Mouse (Mus musculus): ENCODE results near the gene Vwa3a. TPM values are rescaled to one million over a fixed set of nuclear protein-coding genes. Genes with fewer than 3 reads are reported as not detected.
A peak's percentile ranks its signal among the peaks of the same experiment; 100 is the strongest.

Vwa3a gene
- total RNA-seq, 2 experiments from 2014 or later: 0.41 to 0.80 TPM

GRCm38 (mm10) chr7:120743366-120744351 lies 4.5 kb downstream of the Vwa3a start:
- intact Hi-C loops (cut with DNase I; ENCODE audit: low total_unique reads): no loop called here
- DNase-seq: no peak

- intact Hi-C loops (cut with DNase I; ENCODE audit: low total_unique reads): no loop called here
- no peak for DNase-seq
Observed at GRCm38 (mm10) chr7:120744606-120745005, 5.5 kb downstream of the Vwa3a start.

DNA sequence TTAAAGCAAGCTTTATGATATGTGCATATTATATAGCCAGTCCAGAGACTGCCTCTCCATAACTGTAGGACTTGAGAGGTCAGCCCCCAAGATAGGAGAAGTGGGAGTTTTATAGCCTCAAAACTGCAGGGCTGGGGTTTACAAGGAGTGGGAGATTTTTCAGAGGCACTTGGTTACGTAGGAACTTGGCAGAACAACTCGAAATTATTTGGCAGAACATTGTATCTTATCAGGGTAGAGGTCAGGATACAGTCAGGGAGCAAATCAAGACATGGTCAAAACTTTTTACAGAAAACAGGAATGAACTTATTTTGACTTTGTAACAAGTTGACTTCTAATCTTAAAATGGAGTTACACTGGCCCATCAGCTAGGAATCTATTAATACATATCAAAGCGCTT lies 6.9 kb downstream of the Vwa3a start:
- DNase-seq: no peak
- intact Hi-C loops (cut with DNase I; ENCODE audit: low total_unique reads): no loop called here

DNA sequence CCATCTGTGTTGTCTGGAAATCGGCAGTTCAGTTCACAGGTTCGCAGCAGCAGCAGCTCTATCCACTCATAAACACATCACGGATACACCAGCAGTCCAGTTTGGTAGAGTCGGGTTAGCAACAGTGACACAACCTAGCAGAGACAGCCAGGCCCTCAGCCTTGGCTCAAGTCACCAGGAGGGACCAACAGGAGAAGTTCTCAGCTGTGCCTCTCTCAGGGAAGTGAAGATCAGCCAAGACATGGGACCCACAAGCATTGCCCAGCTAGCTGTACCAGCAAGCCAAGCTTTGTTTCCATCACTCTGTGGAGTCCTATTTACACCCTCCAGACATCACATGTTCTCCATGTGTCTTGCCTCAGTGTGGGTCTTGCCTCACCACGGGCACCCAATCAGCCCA lies 7.7 kb downstream of the Vwa3a start:
- DNase-seq: no peak
- intact Hi-C loops (cut with DNase I; ENCODE audit: low total_unique reads): no loop called here

DNA sequence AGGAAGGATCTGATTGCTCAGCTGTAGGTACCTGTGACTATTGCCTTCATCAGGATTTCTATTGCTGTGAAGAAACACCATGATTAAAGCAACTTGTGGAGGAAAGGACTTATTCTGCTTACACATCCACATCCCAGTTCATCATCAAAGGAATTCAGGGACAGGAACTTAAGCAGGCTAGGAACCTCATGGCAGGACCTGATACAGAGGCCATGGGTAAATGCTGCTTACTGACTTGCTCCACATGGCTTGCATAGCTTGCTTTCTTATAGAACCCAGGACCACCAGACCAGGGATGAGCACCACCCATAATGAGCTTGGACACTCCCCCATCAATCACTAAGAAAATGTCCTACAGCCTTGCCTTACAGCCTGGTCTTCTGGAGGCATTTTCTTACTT lies 9.4 kb downstream of the Vwa3a start:
- intact Hi-C loops (cut with DNase I; ENCODE audit: low total_unique reads): no loop called here
- DNase-seq: no peak

DNA sequence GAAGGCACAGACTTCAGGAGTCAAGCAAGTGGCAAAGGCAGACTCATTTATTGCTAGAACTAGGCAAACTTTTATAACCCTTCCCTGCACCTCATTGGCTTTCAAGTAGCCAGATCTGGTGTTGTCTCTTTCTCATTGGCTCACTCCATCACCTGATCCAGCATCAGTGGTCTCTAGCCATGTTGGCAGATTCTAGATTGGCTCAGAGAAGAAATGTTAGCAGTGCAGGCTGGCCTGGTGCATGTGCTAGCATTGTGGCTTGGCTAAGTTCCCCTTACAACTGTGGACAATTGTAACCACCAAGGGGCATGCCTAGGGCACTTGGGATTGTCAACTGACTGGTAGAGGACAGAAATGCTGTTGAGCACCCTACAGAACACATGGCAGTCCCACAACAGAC lies 12.2 kb downstream of the Vwa3a start:
- intact Hi-C loops (cut with DNase I; ENCODE audit: low total_unique reads): loop anchor here (5.0 kb wide), 2 partner anchors 71 to 79 kb away; partner anchors contain the start of gene Pdzd9
- DNase-seq: no peak

GRCm38 (mm10) chr7:120751906-120752305 lies 12.8 kb downstream of the Vwa3a start:
- no peak for DNase-seq
- intact Hi-C loops (cut with DNase I; ENCODE audit: low total_unique reads): loop anchor here (5.0 kb wide), 2 partner anchors 70 to 80 kb away; partner anchors contain the start of gene Pdzd9

GRCm38 (mm10) chr7:120754671-120755070 lies 15.6 kb downstream of the Vwa3a start:
- intact Hi-C loops (cut with DNase I; ENCODE audit: low total_unique reads): loop anchor here (5.0 kb wide), 2 partner anchors 68 to 82 kb away; partner anchors contain the start of gene Pdzd9
- DNase-seq: peak; percentile 73

DNA sequence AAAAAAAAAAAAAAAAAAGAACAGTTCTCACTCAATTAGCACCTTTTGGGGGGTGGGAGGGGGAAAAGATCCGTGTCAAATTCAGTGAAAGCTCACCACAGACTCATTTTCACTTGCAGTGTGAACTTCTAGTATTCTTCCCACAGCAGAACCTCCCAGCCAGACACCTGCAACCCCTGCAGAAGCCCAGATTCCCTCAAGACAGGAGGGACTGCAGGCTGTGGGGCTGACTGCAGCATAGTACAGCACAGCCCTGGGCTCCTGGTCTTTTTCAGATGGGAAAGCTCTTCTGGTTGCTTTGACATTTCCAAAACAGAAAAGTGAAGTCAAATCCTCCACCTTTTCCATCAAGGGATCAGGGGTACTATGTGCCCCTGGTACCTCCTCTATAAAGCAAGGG lies 28.3 kb downstream of the Vwa3a start:
- intact Hi-C loops (cut with DNase I; ENCODE audit: low total_unique reads): no loop called here
- DNase-seq: no peak

- DNase-seq: no peak
- intact Hi-C loops (cut with DNase I; ENCODE audit: low total_unique reads): no loop called here
Observed at GRCm38 (mm10) chr7:120771389-120771788, 32.3 kb downstream of the Vwa3a start.

DNA sequence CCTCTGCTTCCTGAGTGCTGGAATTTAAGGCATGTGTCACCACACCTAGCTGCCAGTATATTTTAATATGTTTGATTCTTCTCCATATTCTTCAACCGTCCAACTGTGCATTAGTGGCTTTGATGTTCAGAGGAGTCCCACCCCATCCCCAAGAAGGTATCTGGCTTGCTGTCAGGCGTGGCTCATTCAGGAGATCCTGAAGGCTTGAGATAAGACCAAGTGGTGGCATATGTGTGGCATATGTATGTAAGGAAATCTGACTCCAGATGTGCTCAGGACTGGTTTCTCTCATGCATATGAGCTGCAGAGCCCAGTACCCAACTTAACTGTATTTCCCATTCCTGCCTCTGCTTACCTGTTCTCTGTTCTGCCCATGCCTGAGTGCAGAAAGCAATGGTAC lies 38.9 kb downstream of the Vwa3a start:
- no peak for DNase-seq
- intact Hi-C loops (cut with DNase I; ENCODE audit: low total_unique reads): no loop called here

- intact Hi-C loops (cut with DNase I; ENCODE audit: low total_unique reads): no loop called here
- DNase-seq: no peak
Observed at GRCm38 (mm10) chr7:120795544-120795943, 56.4 kb downstream of the Vwa3a start.

GRCm38 (mm10) chr7:120796369-120796768 lies 57.3 kb downstream of the Vwa3a start:
- no peak for DNase-seq
- intact Hi-C loops (cut with DNase I; ENCODE audit: low total_unique reads): no loop called here

DNA sequence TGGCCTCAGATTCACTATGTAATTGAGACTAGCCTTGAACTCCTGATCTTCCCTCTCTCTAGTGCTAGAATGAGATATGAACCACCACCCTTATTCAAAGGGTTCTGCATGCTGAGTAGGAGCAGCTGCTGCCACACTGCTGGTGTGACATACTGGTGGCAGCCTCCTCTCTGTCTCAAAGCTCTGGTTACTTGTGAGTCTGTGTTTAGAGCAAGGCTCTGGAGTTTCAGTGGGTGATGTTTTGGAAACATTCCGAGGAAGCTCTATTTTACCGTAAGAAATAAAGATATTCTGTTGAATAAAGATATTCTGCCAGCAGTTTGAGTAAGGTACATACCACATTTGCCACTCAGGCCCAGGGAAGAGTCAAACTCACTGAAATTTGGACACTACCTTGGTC lies 64.2 kb downstream of the Vwa3a start:
- intact Hi-C loops (cut with DNase I; ENCODE audit: low total_unique reads): no loop called here

DNA sequence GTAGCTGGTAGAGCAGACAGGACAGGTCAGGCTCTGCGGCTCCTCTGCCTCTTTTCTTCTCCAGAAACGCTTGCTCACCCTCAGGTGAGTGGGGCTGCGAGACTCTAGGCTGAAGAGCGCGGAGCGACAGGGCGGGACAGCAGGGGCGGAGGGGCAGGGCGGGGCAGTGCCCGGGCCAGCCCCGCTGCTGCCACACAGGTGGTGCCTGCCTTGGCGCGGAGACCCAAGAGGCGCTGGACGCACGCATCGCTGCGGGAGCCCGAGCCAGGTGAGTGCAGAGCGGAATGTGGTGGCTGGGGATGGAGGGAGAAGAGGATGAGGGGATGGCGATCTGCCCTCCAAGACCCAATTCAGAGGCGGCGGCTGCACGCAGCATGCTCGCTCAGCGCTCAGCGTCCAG lies 70.6 kb downstream of the Vwa3a start:
- intact Hi-C loops (cut with DNase I; ENCODE audit: low total_unique reads): no loop called here
- DNase-seq: no peak

More for the DNA sequence above, 64.2 kb downstream of the Vwa3a start:
- DNase-seq: no peak

- intact Hi-C loops (cut with DNase I; ENCODE audit: low total_unique reads): no loop called here
- no peak for DNase-seq
Observed at GRCm38 (mm10) chr7:120811834-120812415, 72.8 kb downstream of the Vwa3a start, which contains the start of gene Gm5737. TSS of gene Gm5737 (plus strand) at chr7:120812365.

GRCm38 (mm10) chr7:120817552-120817951 lies 78.4 kb downstream of the Vwa3a start:
- DNase-seq: no peak
- intact Hi-C loops (cut with DNase I; ENCODE audit: low total_unique reads): no loop called here

DNA sequence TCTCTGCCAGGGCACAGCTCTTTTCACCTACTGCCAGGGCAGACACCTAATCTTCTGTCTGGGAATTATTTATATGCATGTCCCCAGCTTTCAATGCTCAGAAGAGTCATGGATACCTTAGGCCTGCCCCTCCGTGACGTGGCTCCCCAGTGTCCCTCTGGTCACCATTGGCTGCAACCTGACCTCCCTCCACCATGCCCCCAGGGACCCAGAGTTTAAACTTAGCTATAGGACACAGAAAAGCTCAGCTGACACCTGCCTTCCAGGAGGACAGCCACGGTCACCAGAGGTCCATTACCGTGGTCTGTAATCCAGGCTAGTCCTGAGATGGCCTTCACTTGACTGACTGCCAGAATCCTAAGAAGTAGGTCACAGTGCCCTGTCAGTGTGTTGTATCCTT lies 80.3 kb downstream of the Vwa3a start:
- intact Hi-C loops (cut with DNase I; ENCODE audit: low total_unique reads): no loop called here
- peak; percentile 43 for DNase-seq

GRCm38 (mm10) chr7:120823248-120823647 lies 84.1 kb downstream of the Vwa3a start:
- intact Hi-C loops (cut with DNase I; ENCODE audit: low total_unique reads): loop anchor here (5.0 kb wide), 2 partner anchors 71 to 156 kb away; no protein-coding TSS in a partner anchor
- DNase-seq: peak; percentile 51

- DNase-seq: no peak
- intact Hi-C loops (cut with DNase I; ENCODE audit: low total_unique reads): no loop called here
Observed at GRCm38 (mm10) chr7:120825097-120825496, 86.0 kb downstream of the Vwa3a start.

DNA sequence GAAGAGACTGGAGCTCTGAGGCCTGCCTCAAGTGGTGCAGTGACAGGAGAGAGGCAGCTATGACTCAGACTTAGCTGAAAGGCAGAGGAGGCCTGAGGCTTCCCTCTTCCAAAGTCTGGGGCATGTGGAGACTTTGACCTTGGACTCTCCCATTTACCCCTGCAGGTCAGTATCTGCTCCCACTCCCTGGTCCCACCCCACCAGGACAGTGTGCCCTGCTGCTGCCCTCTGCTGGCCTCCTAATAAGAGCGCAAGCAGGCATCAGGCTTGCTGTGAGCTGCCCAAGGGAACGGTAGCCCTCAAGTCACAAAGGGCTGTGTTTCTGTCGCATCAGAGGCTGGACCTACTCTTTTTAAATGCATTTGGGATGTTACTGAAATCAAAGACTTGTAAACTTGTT lies 87.3 kb downstream of the Vwa3a start:
- intact Hi-C loops (cut with DNase I; ENCODE audit: low total_unique reads): no loop called here
- peak; percentile 35 for DNase-seq

Measured in gastrocnemius, postnatal 14 days (tissue).